Mouse (Mus musculus): ENCODE data around the gene Tmem95. TPM values are rescaled to one million over a fixed set of nuclear protein-coding genes. Genes with fewer than 3 reads are reported as not detected.
A peak's percentile ranks its signal among the peaks of the same experiment; 100 is the strongest.

The Tmem95 gene
- total and polyA plus RNA-seq, 2 experiments from 2014 or later: not detected

- Histone ChIP-seq H3K4me1 (ENCODE audit: control insufficient read depth, insufficient read depth) (no peaks in the 10 kb centered on the region), H3K27me3 (ENCODE audit: control insufficient read depth, insufficient read depth, low read length) (peaks cover 16% of the 10 kb centered on the region), H3K4me3 (ENCODE audit: low read depth, low read length) (no peak within 1 kb of the TSS), H3K9me3 (replicated peaks; ENCODE audit: control insufficient read depth, low read length) (no peaks in the 10 kb centered on the region), H3K9ac (replicated peaks; ENCODE audit: low read depth, low read length) (no peak within 1 kb of the TSS), H3K36me3 (replicated peaks; ENCODE audit: control insufficient read depth, insufficient read depth, low read length) (no peaks in the 10 kb centered on the region), H3K27ac (ENCODE audit: low read depth) (no peak within 1 kb of the TSS), H3K4me2 (ENCODE audit: low read depth, low read length) (no peak within 1 kb of the TSS)
- TF ChIP-seq CTCF (IDR thresholded peaks at IDR 0.05; ENCODE audit: low read depth): no peak
- no peak for TF ChIP-seq EP300 (IDR thresholded peaks at IDR 0.05; ENCODE audit: low read depth)
- WGBS: 30% methylated on average over 30 of the region's 30 CpGs
- no peak for DNase-seq (ENCODE audit: low spot score)
- ATAC-seq (ENCODE audit: insufficient read depth, low read depth): no peak
Measured at GRCm38 (mm10) chr11:69858113-69858998, 19.5 kb downstream of the Tmem95 start, which contains the start of gene Tnk1. Gene Tnk1, minus strand, starts transcription at chr11:69858730.

- no peak for DNase-seq (ENCODE audit: low spot score)
- no peak overlapping the region for H3K9ac ChIP-seq (replicated peaks; ENCODE audit: low read depth, low read length)
- no peak overlapping the region for H3K4me3 ChIP-seq (ENCODE audit: low read depth, low read length)
Measured at GRCm38 (mm10) chr11:69855347-69855746, 22.5 kb downstream of the Tmem95 start.

GRCm38 (mm10) chr11:69854680-69855079 lies 23.1 kb downstream of the Tmem95 start:
- no peak overlapping the region for H3K4me3 ChIP-seq (ENCODE audit: low read depth, low read length)
- H3K27ac ChIP-seq (ENCODE audit: low read depth): no peak overlapping the region
- no peak for DNase-seq (ENCODE audit: low spot score)
- H3K9me3 ChIP-seq (replicated peaks; ENCODE audit: control insufficient read depth, low read length): no peaks in the 10 kb centered on the region
- 67% methylated on average over 10 of the region's 10 CpGs for WGBS
- no peak overlapping the region for H3K9ac ChIP-seq (replicated peaks; ENCODE audit: low read depth, low read length)
- H3K27me3 ChIP-seq (ENCODE audit: control insufficient read depth, insufficient read depth, low read length): peaks cover 16% of the 10 kb centered on the region
- TF ChIP-seq CTCF (IDR thresholded peaks at IDR 0.05; ENCODE audit: low read depth) (no peak), EP300 (IDR thresholded peaks at IDR 0.05; ENCODE audit: low read depth) (no peak)
- H3K4me1 ChIP-seq (ENCODE audit: control insufficient read depth, insufficient read depth): no peaks in the 10 kb centered on the region
- peaks cover 26% of the 10 kb centered on the region for H3K36me3 ChIP-seq (replicated peaks; ENCODE audit: control insufficient read depth, insufficient read depth, low read length)
- no peak for ATAC-seq (ENCODE audit: insufficient read depth, low read depth)
- no peak overlapping the region for H3K4me2 ChIP-seq (ENCODE audit: low read depth, low read length)

More at GRCm38 (mm10) chr11:69855347-69855746, 22.5 kb downstream of the Tmem95 start:
- 17% methylated on average over 16 of the region's 16 CpGs for WGBS
- no peak overlapping the region for H3K4me2 ChIP-seq (ENCODE audit: low read depth, low read length)
- H3K36me3 ChIP-seq (replicated peaks; ENCODE audit: control insufficient read depth, insufficient read depth, low read length): peaks cover 19% of the 10 kb centered on the region
- peaks cover 16% of the 10 kb centered on the region for H3K27me3 ChIP-seq (ENCODE audit: control insufficient read depth, insufficient read depth, low read length)
- no peak for TF ChIP-seq EP300 (IDR thresholded peaks at IDR 0.05; ENCODE audit: low read depth)
- peak; percentile 45 for TF ChIP-seq CTCF (IDR thresholded peaks at IDR 0.05; ENCODE audit: low read depth)
- H3K27ac ChIP-seq (ENCODE audit: low read depth): no peak overlapping the region
- H3K9me3 ChIP-seq (replicated peaks; ENCODE audit: control insufficient read depth, low read length): no peaks in the 10 kb centered on the region
- ATAC-seq (ENCODE audit: insufficient read depth, low read depth): peak; percentile 34; the same call in 1 of the 2 replicates
- H3K4me1 ChIP-seq (ENCODE audit: control insufficient read depth, insufficient read depth): no peaks in the 10 kb centered on the region

- H3K9ac ChIP-seq (replicated peaks; ENCODE audit: low read depth, low read length): no peak overlapping the region
- TF ChIP-seq EP300 (IDR thresholded peaks at IDR 0.05; ENCODE audit: low read depth) (no peak), CTCF (IDR thresholded peaks at IDR 0.05; ENCODE audit: low read depth) (no peak)
- H3K9me3 ChIP-seq (replicated peaks; ENCODE audit: control insufficient read depth, low read length): no peaks in the 10 kb centered on the region
- ATAC-seq (ENCODE audit: insufficient read depth, low read depth) (no peak), DNase-seq (ENCODE audit: low spot score) (no peak)
- peaks cover 32% of the 10 kb centered on the region for H3K36me3 ChIP-seq (replicated peaks; ENCODE audit: control insufficient read depth, insufficient read depth, low read length)
- H3K27me3 ChIP-seq (ENCODE audit: control insufficient read depth, insufficient read depth, low read length): peaks cover 12% of the 10 kb centered on the region; the same call in 1 of the 2 replicates
- no peak overlapping the region for H3K4me3 ChIP-seq (ENCODE audit: low read depth, low read length)
- WGBS: 40% methylated on average over 7 of the region's 7 CpGs
- no peak overlapping the region for H3K27ac ChIP-seq (ENCODE audit: low read depth)
- 0 out of 2 replicates have a peak, but pooled peaks cover 2% of the 10 kb centered on the region for H3K4me1 ChIP-seq (ENCODE audit: control insufficient read depth, insufficient read depth)
- H3K4me2 ChIP-seq (ENCODE audit: low read depth, low read length): no peak overlapping the region
Measured at GRCm38 (mm10) chr11:69853994-69854393, 23.8 kb downstream of the Tmem95 start.

- Histone ChIP-seq H3K4me3 (ENCODE audit: low read depth, low read length) (no peak overlapping the region), H3K4me1 (ENCODE audit: control insufficient read depth, insufficient read depth) (peaks cover 14% of the 10 kb centered on the region; the same call in 1 of the 2 replicates), H3K9me3 (replicated peaks; ENCODE audit: control insufficient read depth, low read length) (no peaks in the 10 kb centered on the region), H3K27me3 (ENCODE audit: control insufficient read depth, insufficient read depth, low read length) (no peaks in the 10 kb centered on the region), H3K36me3 (replicated peaks; ENCODE audit: control insufficient read depth, insufficient read depth, low read length) (peaks cover 41% of the 10 kb centered on the region), H3K9ac (replicated peaks; ENCODE audit: low read depth, low read length) (no peak overlapping the region), H3K4me2 (ENCODE audit: low read depth, low read length) (no peak overlapping the region), H3K27ac (ENCODE audit: low read depth) (no peak overlapping the region)
- ATAC-seq (ENCODE audit: insufficient read depth, low read depth) (no peak), DNase-seq (ENCODE audit: low spot score) (no peak)
- WGBS: 71% methylated on average over 8 of the region's 8 CpGs
- no peak for TF ChIP-seq CTCF (IDR thresholded peaks at IDR 0.05; ENCODE audit: low read depth)
- TF ChIP-seq EP300 (IDR thresholded peaks at IDR 0.05; ENCODE audit: low read depth): no peak
Measured at GRCm38 (mm10) chr11:69850754-69851153, 27.1 kb downstream of the Tmem95 start.
